Mouse (Mus musculus): ENCODE results near the gene Stk11ip.

The Stk11ip gene

GRCm38 (mm10) chr1:75504256-75505045 lies 16.9 kb upstream of the Stk11ip start:
- no peak for DNase-seq (ENCODE audit: low read depth, low spot score)

GRCm38 (mm10) chr1:75505159-75505955 lies 16.0 kb upstream of the Stk11ip start:
- DNase-seq (ENCODE audit: low read depth, low spot score), result no peak

GRCm38 (mm10) chr1:75505956-75506831 lies 15.1 kb upstream of the Stk11ip start, which contains the start of gene Obsl1:
Obsl1 (minus strand) TSS chr1:75506452.
- DNase-seq (ENCODE audit: low read depth, low spot score), result no peak

- no peak for DNase-seq (ENCODE audit: low read depth, low spot score)
Measured at GRCm38 (mm10) chr1:75507006-75507405, 14.3 kb upstream of the Stk11ip start, which contains the start of gene Inha. Inha (plus strand) TSS chr1:75507077.

GRCm38 (mm10) chr1:75509586-75509985 lies 11.7 kb upstream of the Stk11ip start:
- no peak for DNase-seq (ENCODE audit: low read depth, low spot score)

- DNase-seq (ENCODE audit: low read depth, low spot score), result no peak
Measured at GRCm38 (mm10) chr1:75510154-75510553, 11.2 kb upstream of the Stk11ip start.

- no peak for DNase-seq (ENCODE audit: low read depth, low spot score)
Measured at GRCm38 (mm10) chr1:75511437-75512210, 9.7 kb upstream of the Stk11ip start.

GRCm38 (mm10) chr1:75512550-75512949 lies 8.8 kb upstream of the Stk11ip start:
- no peak for DNase-seq (ENCODE audit: low read depth, low spot score)

GRCm38 (mm10) chr1:75516703-75517380 lies 4.5 kb upstream of the Stk11ip start:
- DNase-seq (ENCODE audit: low read depth, low spot score), result no peak

- DNase-seq (ENCODE audit: low read depth, low spot score), result no peak
Measured at GRCm38 (mm10) chr1:75517984-75518383, 3.3 kb upstream of the Stk11ip start.

- no peak for DNase-seq (ENCODE audit: low read depth, low spot score)
Measured at GRCm38 (mm10) chr1:75518427-75518826, 2.9 kb upstream of the Stk11ip start.

- no peak for DNase-seq (ENCODE audit: low read depth, low spot score)
Measured at GRCm38 (mm10) chr1:75519576-75519975, 1.8 kb upstream of the Stk11ip start.

GRCm38 (mm10) chr1:75524679-75525078 lies 3.4 kb downstream of the Stk11ip start:
- no peak for DNase-seq (ENCODE audit: low read depth, low spot score)

GRCm38 (mm10) chr1:75530546-75530945 lies 9.2 kb downstream of the Stk11ip start:
- no peak for DNase-seq (ENCODE audit: low read depth, low spot score)

- no peak for DNase-seq (ENCODE audit: low read depth, low spot score)
Measured at GRCm38 (mm10) chr1:75532280-75533172, 11.2 kb downstream of the Stk11ip start.

GRCm38 (mm10) chr1:75533325-75534252 lies 12.3 kb downstream of the Stk11ip start:
- DNase-seq (ENCODE audit: low read depth, low spot score), result no peak

GRCm38 (mm10) chr1:75537587-75537986 lies 16.3 kb downstream of the Stk11ip start:
- DNase-seq (ENCODE audit: low read depth, low spot score), result no peak

GRCm38 (mm10) chr1:75538597-75539190 lies 17.4 kb downstream of the Stk11ip start:
- DNase-seq (ENCODE audit: low read depth, low spot score), result no peak

All from CD4-positive helper T cell, adult 2 months (primary cell).